In the genomic region with DNA sequence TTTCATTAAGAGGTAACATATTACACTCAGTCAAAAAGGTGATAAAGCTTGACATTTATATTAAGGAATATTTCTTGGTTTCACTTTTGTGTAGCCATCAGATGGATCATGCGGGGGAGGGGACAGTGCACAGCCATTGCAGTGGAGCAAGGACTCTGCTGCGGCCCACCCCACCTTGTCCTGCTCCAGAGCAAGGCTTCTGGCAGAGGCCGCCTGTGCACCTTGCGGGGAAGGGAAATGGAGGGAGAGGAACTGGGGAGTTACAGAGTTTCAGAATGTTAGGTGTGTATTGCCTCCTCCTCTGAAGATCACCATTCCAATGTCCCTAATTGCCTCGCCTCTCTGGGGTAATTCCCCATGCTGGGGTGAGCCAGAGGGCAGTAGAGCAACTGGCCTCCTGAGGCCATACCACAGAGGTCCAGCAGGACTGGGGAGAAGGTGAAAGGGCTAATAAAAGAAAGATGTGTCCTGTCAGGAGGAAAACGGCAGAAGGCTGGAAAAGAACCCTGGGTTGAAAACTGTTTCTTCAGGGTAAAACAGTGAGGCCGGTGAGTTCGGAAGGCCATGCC, we compare ENCODE assay signal across 18 mouse cellular contexts. TPM values are rescaled to one million over a fixed set of nuclear protein-coding genes. Genes with fewer than 3 reads are reported as not detected.
DNase-seq lines count a peak whose midpoint lies in the region; ATAC-seq and TF ChIP-seq lines count a peak whose summit lies in the region.
"Had no signal": no experiment of that assay in that cellular context is flagged by ENCODE, and none has a peak within 500 bp of the region (broad histone marks: within the 10 kb centered on the region; RNA-seq: fewer than 3 reads in every experiment).

No protein-coding gene starts in this region.

- peaks cover 11% of the 10 kb centered on the region for H3K36me3 ChIP-seq in midbrain, embryonic 10.5 days
- H3K36me3 ChIP-seq in midbrain, postnatal 0 days (ENCODE audit: insufficient read depth, low read length), result no peaks in the 10 kb centered on the region
- no peaks in the 10 kb centered on the region; the same call in 1 of the 2 replicates for H3K36me3 ChIP-seq in forebrain, embryonic 13.5 days (ENCODE audit: poor library complexity, severe bottlenecking)

- no peak overlapping the region for H3K4me2 ChIP-seq in midbrain, postnatal 0 days (ENCODE audit: low read depth, low read length, poor library complexity, severe bottlenecking)
- H3K4me2 ChIP-seq in forebrain, embryonic 13.5 days, result no peak overlapping the region
- H3K4me2 ChIP-seq: midbrain, embryonic 11.5 days had no signal

- 0 out of 2 replicates have a peak, but pooled peaks cover 2% of the 10 kb centered on the region for H3K27me3 ChIP-seq in midbrain, embryonic 10.5 days (ENCODE audit: low read depth, poor library complexity, severe bottlenecking)
- H3K27me3 ChIP-seq in midbrain, postnatal 0 days (ENCODE audit: insufficient read depth, low read length), result no peaks in the 10 kb centered on the region
- peaks cover 6% of the 10 kb centered on the region for H3K27me3 ChIP-seq in forebrain, embryonic 13.5 days

- DNase-seq in adrenal gland, postnatal 10 days, result peak; percentile 70
- DNase-seq in adrenal gland, adult 8-10 months, result no peak
- DNase-seq in midbrain, embryonic 10.5 days (ENCODE audit: low spot score), result no peak
- no peak for DNase-seq in midbrain, postnatal 0 days (ENCODE audit: low spot score)
- DNase-seq in heart, postnatal 10 days, result peak; percentile 26 to 45
- DNase-seq in retina, postnatal 1 day, result peak; percentile 67
- DNase-seq in ovary, postnatal 36 days (ENCODE audit: low spot score), result no peak
- DNase-seq: adrenal gland, postnatal 25 days; cerebellum, adult 11-12 months; gastrocnemius, postnatal 36 days; kidney, adult 18-20 months; spleen, adult 18-20 months had no signal

- no peak overlapping the region for H3K9ac ChIP-seq in midbrain, postnatal 0 days (replicated peaks; ENCODE audit: low read length, poor library complexity, severe bottlenecking)
- H3K9ac ChIP-seq in forebrain, embryonic 13.5 days, result no peak overlapping the region
- H3K9ac ChIP-seq: lung, embryonic 14.5 days had no signal

- 51% methylated on average over 8 of the region's 8 CpGs for WGBS in midbrain, embryonic 10.5 days
- 71% methylated on average over 8 of the region's 8 CpGs for WGBS in midbrain, postnatal 0 days
- 50% methylated on average over 8 of the region's 8 CpGs for WGBS in forebrain, embryonic 13.5 days

- H3K4me3 ChIP-seq in midbrain, embryonic 10.5 days, result no peak overlapping the region
- H3K4me3 ChIP-seq in midbrain, postnatal 0 days (ENCODE audit: low read depth, low read length), result no peak overlapping the region
- H3K4me3 ChIP-seq in forebrain, embryonic 13.5 days, result no peak overlapping the region
- H3K4me3 ChIP-seq: erythroblast, embryonic 14.5 days had no signal

- H3K9me3 ChIP-seq in midbrain, embryonic 10.5 days (replicated peaks), result no peaks in the 10 kb centered on the region
- no peaks in the 10 kb centered on the region for H3K9me3 ChIP-seq in midbrain, postnatal 0 days (ENCODE audit: low read length)
- H3K9me3 ChIP-seq in forebrain, embryonic 13.5 days (replicated peaks), result no peaks in the 10 kb centered on the region

- H3K27ac ChIP-seq in midbrain, embryonic 10.5 days (replicated peaks), result peak overlapping the region; percentile 53; the same call in 1 of the 2 replicates
- H3K27ac ChIP-seq in midbrain, postnatal 0 days (ENCODE audit: low read depth, low read length), result no peak overlapping the region
- no peak overlapping the region for H3K27ac ChIP-seq in forebrain, embryonic 13.5 days

- intact Hi-C loops in heart, postnatal 10 days (cut with DNase I), result no loop called here

- no peak for ATAC-seq in midbrain, postnatal 0 days (ENCODE audit: low FRiP score)
- no peak for ATAC-seq in forebrain, embryonic 13.5 days

- peaks cover 54% of the 10 kb centered on the region for H3K4me1 ChIP-seq in midbrain, embryonic 10.5 days
- H3K4me1 ChIP-seq in midbrain, postnatal 0 days (ENCODE audit: insufficient read depth, low read length), result 0 out of 2 replicates have a peak, but pooled peaks cover 3% of the 10 kb centered on the region
- H3K4me1 ChIP-seq in forebrain, embryonic 13.5 days, result peaks cover 32% of the 10 kb centered on the region

- TF ChIP-seq CTCF in midbrain, postnatal 0 days (IDR thresholded peaks at IDR 0.05), result no peak

RNA-seq across cellular contexts. Expression of gene Skor1, which starts 47.4 kb away (rescaled TPM):
- total RNA-seq in adrenal gland, postnatal 10 days (2021), result under 1 TPM; 0.09 to 0.18 TPM
- total RNA-seq in adrenal gland, adult 8-10 months (2022), result under 1 TPM; 0.06 to 0.18 (median 0.12) TPM
- 0.12 TPM in 1 of 2 replicates, not detected in the other for polyA plus RNA-seq in midbrain, embryonic 10.5 days (2016; fragmentation: Nextera tagmentation; extraction: Ambion mirVana)
- total RNA-seq in midbrain, postnatal 0 days (2014; rRNA removed), result 1.2 and 5.5 TPM in 2 replicates
- 0.07 and 0.26 TPM in 2 replicates for polyA plus RNA-seq in midbrain, postnatal 0 days (2015; fragmentation: Nextera tagmentation; extraction: Ambion mirVana)
- under 1 TPM; 0.07 to 0.22 TPM for total RNA-seq in heart, postnatal 10 days (2021)
- 0.28 and 0.55 TPM in 2 replicates for polyA plus RNA-seq in forebrain, embryonic 13.5 days (2015; fragmentation: Nextera tagmentation; extraction: Ambion mirVana)
- total RNA-seq: MEL; neutrophil, adult 5-6 weeks had no signal
- polyA plus RNA-seq: lung, embryonic 14.5 days had no signal

Comparison
In these comparisons a context has a peak if more than half of its experiments do, and no peak if none do; other contexts are left out.
1. DNase-seq: peak in adrenal gland, postnatal 10 days (single experiment), heart, postnatal 10 days (2 of 2) and retina, postnatal 1 day (single experiment); none in adrenal gland, adult 8-10 months (single experiment), midbrain, embryonic 10.5 days (single experiment), midbrain, postnatal 0 days (single experiment) and ovary, postnatal 36 days (single experiment).